Mouse (Mus musculus) hindbrain, postnatal 0 days (tissue): Measurements from ENCODE around the gene Gm8653. TPM values are rescaled to one million over a fixed set of nuclear protein-coding genes. Genes with fewer than 3 reads are reported as not detected.
"Not testable (repeated sequence)": the region's sequence is repeated elsewhere in the genome, so short reads cannot be mapped to it uniquely, and the experiment has no call there.

Experiments
- ATAC-seq: fragments of 200-750 bp; cut with Nextera tagmentation; 2 replicates; pipeline ENCODE4 v1.8.0; 2017; ENCODE audit warnings: mild to moderate bottlenecking, moderate TSS enrichment, moderate library complexity
- DNase-seq: peaks from one replicate; pipeline ENCODE4 v3.0.0-alpha.2; 2015; ENCODE audit warnings: low spot score
- H3K27ac ChIP-seq: fragments of 300-500 bp; sonication (generic); 2 replicates; pipeline ENCODE4 v1.5.1; 2014; ENCODE audit warnings: mild to moderate bottlenecking
- H3K27me3 ChIP-seq: fragments of 300-500 bp; sonication (generic); 2 replicates; pipeline ENCODE4 v1.6.1; 2014; ENCODE audit warnings: low read length, mixed read lengths; ENCODE audit not compliant: insufficient read depth
- H3K36me3 ChIP-seq: fragments of 300-500 bp; sonication (generic); 2 replicates; pipeline ENCODE4 v1.6.1; 2014; ENCODE audit warnings: low read length, mixed read lengths; ENCODE audit not compliant: insufficient read depth
- H3K4me1 ChIP-seq: fragments of 300-500 bp; sonication (generic); 2 replicates; pipeline ENCODE4 v1.6.1; 2014; ENCODE audit warnings: antibody characterized with exemption, low read length, mixed read lengths; ENCODE audit not compliant: insufficient read depth
- H3K4me2 ChIP-seq: fragments of 300-500 bp; sonication (generic); 2 replicates; pipeline ENCODE4 v1.6.1; 2014; ENCODE audit warnings: low read depth, mild to moderate bottlenecking, low read length, moderate library complexity, mixed read lengths
- H3K4me3 ChIP-seq: fragments of 300-500 bp; sonication (generic); 2 replicates; pipeline ENCODE4 v1.5.1; 2014; ENCODE audit warnings: low read length
- H3K9ac ChIP-seq: fragments of 300-500 bp; sonication (generic); replicated peaks from 2 replicates; pipeline ENCODE4 v1.6.1; 2014; ENCODE audit warnings: mild to moderate bottlenecking, low read length, moderate library complexity, mixed read lengths
- H3K9me3 ChIP-seq: fragments of 300-500 bp; sonication (generic); 2 replicates; pipeline ENCODE4 v1.6.1; 2016; ENCODE audit warnings: low read length, mixed read lengths
- WGBS: fragments of 180-500 bp; shearing (Covaris S2); extraction: QIAGEN DNeasy Blood & Tissue Kit; methylation state at CpG from one replicate; pipeline ENCODE4 v1.1.7; 2014; 5-methylcytosine and 5-hydroxymethylcytosine counted together
- polyA plus RNA-seq: library from polyadenylated mRNA; unstranded; fragments of >200 nt; fragmentation: Nextera tagmentation; extraction: Ambion mirVana; gene quantifications from 2 replicates; pipeline ENCODE4 v1.2.1, GENCODE M21; 2015
- total RNA-seq: library from RNA; depleted of rRNA; stranded (reverse); fragments of >200 nt; gene quantifications from 2 replicates; pipeline ENCODE4 v1.2.3, GENCODE M21; 2014; rRNA removed

Gene Gm8653
- not detected in 2 replicates for total RNA-seq
- polyA plus RNA-seq: not detected in 2 replicates

DNA sequence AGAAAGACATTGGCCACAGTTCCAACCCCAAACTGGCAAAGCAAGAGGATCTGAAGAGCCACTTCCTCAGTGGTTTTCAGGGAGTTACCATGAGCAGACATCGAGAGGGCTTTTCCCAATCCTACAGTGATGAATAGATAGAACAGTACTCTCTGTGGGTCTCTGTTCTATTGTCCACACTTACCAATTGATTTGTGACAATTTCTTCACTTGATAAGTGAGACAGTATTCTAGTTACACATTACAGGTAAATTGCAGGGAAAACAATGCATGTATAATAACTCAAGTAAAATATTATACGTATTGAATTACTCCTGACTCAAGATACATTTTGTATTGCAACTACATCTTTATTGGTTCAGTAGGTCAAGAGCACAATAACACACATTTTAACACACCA lies at the start of gene Gm8653:
Gene Gm8653, minus strand, starts transcription at position 101 of the 400 bp plus-strand sequence.
- H3K4me3 ChIP-seq, DNase-seq, H3K27ac ChIP-seq, H3K9ac ChIP-seq, H3K4me1 ChIP-seq, H3K27me3 ChIP-seq, ATAC-seq, H3K4me2 ChIP-seq, H3K9me3 ChIP-seq, H3K36me3 ChIP-seq: not testable (repeated sequence)
- no CpG with 5 or more reads among the region's 2 CpGs for WGBS

DNA sequence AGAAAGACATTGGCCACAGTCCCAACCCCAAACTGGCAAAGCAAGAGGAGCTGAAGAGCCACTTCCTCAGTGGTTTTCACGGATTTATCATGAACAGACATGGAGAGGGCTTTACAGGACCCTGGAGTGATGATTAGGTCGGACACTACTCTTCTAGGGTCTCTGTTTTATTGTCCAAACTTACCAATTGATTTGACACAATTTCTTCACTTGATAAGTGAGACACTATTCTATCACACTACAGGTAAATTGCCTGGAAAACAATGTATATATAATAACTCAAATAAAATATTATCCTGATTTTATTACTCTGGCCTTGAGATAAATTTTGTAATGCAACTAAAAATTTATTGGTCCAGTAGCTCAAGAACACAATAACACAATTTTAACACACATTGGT lies 28.3 kb upstream of the Gm8653 start, which contains the start of gene Gm8453:
Gene Gm8453, minus strand, starts transcription at position 101 of the 400 bp plus-strand sequence.
- not testable (repeated sequence) for DNase-seq, H3K4me2 ChIP-seq, H3K4me1 ChIP-seq, H3K36me3 ChIP-seq, H3K27ac ChIP-seq, H3K27me3 ChIP-seq, ATAC-seq, H3K9ac ChIP-seq, H3K9me3 ChIP-seq, H3K4me3 ChIP-seq
- WGBS: 17% methylated on average over 1 of the region's 2 CpGs

DNA sequence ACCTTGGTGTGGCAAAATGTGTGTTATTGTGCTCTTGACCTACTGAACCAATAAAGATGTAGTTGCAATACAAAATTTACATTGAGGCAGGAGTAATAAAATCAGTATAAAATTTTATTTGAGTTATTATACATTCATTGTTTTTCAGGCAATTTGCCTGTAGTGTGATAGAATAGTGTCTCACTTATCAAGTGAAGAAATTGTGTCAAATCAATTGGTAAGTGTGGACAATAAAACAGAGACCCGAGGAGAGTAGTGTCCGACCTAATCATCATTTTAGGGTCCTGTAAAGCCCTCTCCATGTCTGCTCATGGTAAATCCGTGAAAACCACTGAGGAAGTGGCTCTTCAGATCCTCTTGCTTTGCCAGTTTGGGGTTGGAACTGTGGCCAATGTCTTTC lies 12.0 kb downstream of the Gm8653 start, which contains the start of gene Vmn1r143:
Gene Vmn1r143, plus strand, starts transcription at position 301 of the 400 bp plus-strand sequence.
- not testable (repeated sequence) for H3K4me2 ChIP-seq, ATAC-seq

DNA sequence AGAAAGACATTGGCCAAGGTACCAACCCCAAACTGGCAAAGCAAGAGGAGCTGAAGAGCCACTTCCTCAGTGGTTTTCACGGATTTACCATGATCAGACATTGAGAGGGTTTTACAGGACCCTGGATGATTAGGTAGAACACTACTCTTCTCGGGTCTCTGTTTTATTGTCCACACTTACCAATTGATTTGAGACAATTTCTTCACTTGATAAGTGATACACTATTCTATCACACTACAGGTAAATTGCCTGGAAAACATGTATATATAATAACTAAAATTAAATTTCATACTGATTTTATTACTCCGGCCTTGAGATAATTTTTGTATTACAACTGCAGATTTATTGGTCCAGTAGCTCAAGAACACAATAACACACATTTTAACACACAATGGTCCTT lies 37.1 kb downstream of the Gm8653 start, which contains the start of gene Vmn1r142:
Gene Vmn1r142, minus strand, starts transcription at position 101 of the 400 bp plus-strand sequence.
- not testable (repeated sequence) for H3K36me3 ChIP-seq, DNase-seq, H3K4me3 ChIP-seq, H3K27me3 ChIP-seq, H3K4me1 ChIP-seq, H3K27ac ChIP-seq, H3K4me2 ChIP-seq, ATAC-seq, H3K9me3 ChIP-seq, H3K9ac ChIP-seq
- no CpG with 5 or more reads among the region's 3 CpGs for WGBS

More for the DNA sequence above, 12.0 kb downstream of the Gm8653 start, which contains the start of gene Vmn1r143:
- not testable (repeated sequence) for H3K27ac ChIP-seq, H3K27me3 ChIP-seq, H3K36me3 ChIP-seq, H3K4me1 ChIP-seq, H3K4me3 ChIP-seq, DNase-seq, H3K9ac ChIP-seq, H3K9me3 ChIP-seq
- WGBS: no CpG with 5 or more reads among the region's 3 CpGs

Other genes with a start within 250 kb of the Gm8653 start
- not detected in 2 replicates for gene Vmn1r137, start 206.7 kb downstream of the Gm8653 start, total RNA-seq
- gene Vmn1r137, start 206.7 kb downstream of the Gm8653 start, polyA plus RNA-seq: not detected in 2 replicates
- gene Vmn1r138, start 172.4 kb downstream of the Gm8653 start, total RNA-seq: not detected in 2 replicates
- not detected in 2 replicates for gene Vmn1r138, start 172.4 kb downstream of the Gm8653 start, polyA plus RNA-seq
- gene Gm6176, start 145.0 kb downstream of the Gm8653 start, total RNA-seq: not detected in 2 replicates
- gene Gm6176, start 145.0 kb downstream of the Gm8653 start, polyA plus RNA-seq: not detected in 2 replicates
- gene Vmn1r139, start 132.2 kb downstream of the Gm8653 start, total RNA-seq: not detected in 2 replicates
- not detected in 2 replicates for gene Vmn1r139, start 132.2 kb downstream of the Gm8653 start, polyA plus RNA-seq
- gene Gm16451, start 83.0 kb downstream of the Gm8653 start, total RNA-seq: not detected in 2 replicates
- not detected in 2 replicates for gene Gm16451, start 83.0 kb downstream of the Gm8653 start, polyA plus RNA-seq
- gene Gm10666, start 66.5 kb downstream of the Gm8653 start, total RNA-seq: not detected in 2 replicates
- not detected in 2 replicates for gene Gm10666, start 66.5 kb downstream of the Gm8653 start, polyA plus RNA-seq
- gene Vmn1r142, start 37.2 kb downstream of the Gm8653 start, total RNA-seq: not detected in 2 replicates
- not detected in 2 replicates for gene Vmn1r142, start 37.2 kb downstream of the Gm8653 start, polyA plus RNA-seq
- not detected in 2 replicates for gene Vmn1r143, start 11.9 kb downstream of the Gm8653 start, total RNA-seq
- not detected in 2 replicates for gene Vmn1r143, start 11.9 kb downstream of the Gm8653 start, polyA plus RNA-seq
- gene Gm8453, start 28.2 kb upstream of the Gm8653 start, total RNA-seq: not detected in 2 replicates
- not detected in 2 replicates for gene Gm8453, start 28.2 kb upstream of the Gm8653 start, polyA plus RNA-seq
- gene Gm4187, start 128.5 kb upstream of the Gm8653 start, total RNA-seq: not detected in 2 replicates
- not detected in 2 replicates for gene Gm4187, start 128.5 kb upstream of the Gm8653 start, polyA plus RNA-seq
- not detected in 2 replicates for gene Gm8660, start 169.8 kb upstream of the Gm8653 start, total RNA-seq
- not detected in 2 replicates for gene Gm8660, start 169.8 kb upstream of the Gm8653 start, polyA plus RNA-seq
- gene Vmn1r148, start 212.3 kb upstream of the Gm8653 start, total RNA-seq: not detected in 2 replicates
- not detected in 2 replicates for gene Vmn1r148, start 212.3 kb upstream of the Gm8653 start, polyA plus RNA-seq
- gene Vmn1r149, start 237.0 kb upstream of the Gm8653 start, total RNA-seq: not detected in 2 replicates
- not detected in 2 replicates for gene Vmn1r149, start 237.0 kb upstream of the Gm8653 start, polyA plus RNA-seq